Mouse (Mus musculus): Measurements from ENCODE around the gene Tfap2a.

- no peak for TF ChIP-seq POLR2A (IDR thresholded peaks at IDR 0.05; ENCODE audit: insufficient read depth, low read depth, low read length)
- no peak for TF ChIP-seq CTCF (IDR thresholded peaks at IDR 0.05; ENCODE audit: insufficient read depth, low read depth, low read length)
These were observed 25.7 kb downstream of the Tfap2a start for GRCm38 (mm10) chr13:40712526-40712832.
